Mouse (Mus musculus) erythroblast, embryonic 14.5 days (primary cell): ENCODE data around the gene Cdc42bpa. TPM values are rescaled to one million over a fixed set of nuclear protein-coding genes. Genes with fewer than 3 reads are reported as not detected.

Experiments
- H3K27me3 ChIP-seq: 2 replicates; pipeline ENCODE4 v1.6.1; 2012; ENCODE audit warnings: inconsistent platforms; ENCODE audit not compliant: control insufficient read depth
- H3K36me3 ChIP-seq: 2 replicates; pipeline ENCODE4 v1.6.1; 2012; ENCODE audit warnings: mild to moderate bottlenecking, inconsistent platforms; ENCODE audit not compliant: control insufficient read depth
- H3K4me1 ChIP-seq: 2 replicates; pipeline ENCODE4 v1.6.1; 2012; ENCODE audit warnings: inconsistent platforms; ENCODE audit not compliant: control insufficient read depth
- H3K4me3 ChIP-seq: replicated peaks from 2 replicates; pipeline ENCODE3; 2012; ENCODE audit warnings: moderate library complexity, mild to moderate bottlenecking, inconsistent platforms
- H3K9me3 ChIP-seq: 2 replicates; pipeline ENCODE4 v1.6.1; 2012; ENCODE audit warnings: low read length, inconsistent platforms, mixed read lengths; ENCODE audit not compliant: control insufficient read depth
- GATA1 ChIP-seq: IDR thresholded peaks from 2 replicates; pipeline ENCODE4 v1.6.1; 2012; ENCODE audit warnings: low read length, inconsistent platforms, mixed read lengths
- TAL1 ChIP-seq: IDR thresholded peaks from 3 replicates; pipeline ENCODE4 v1.6.1; 2012; ENCODE audit warnings: low read length, inconsistent platforms, mixed read lengths
- polyA plus RNA-seq: library from polyadenylated mRNA; stranded (reverse); fragments of >175 nt; gene quantifications from 2 replicates; pipeline ENCODE4 v1.2.3, GENCODE M21; 2012

Cdc42bpa gene
- polyA plus RNA-seq, 1 experiment: 2.3 TPM

GRCm38 (mm10) chr1:180186371-180186770 lies 226.1 kb downstream of the Cdc42bpa start:
- no peak for TF ChIP-seq TAL1
- TF ChIP-seq GATA1: no peak
- H3K4me1 ChIP-seq: peaks cover 19% of the 10 kb centered on the region

GRCm38 (mm10) chr1:180188951-180189350 lies 228.7 kb downstream of the Cdc42bpa start:
- Histone ChIP-seq H3K9me3 (no peaks in the 10 kb centered on the region), H3K36me3 (no peaks in the 10 kb centered on the region), H3K4me3 (no peak overlapping the region), H3K27me3 (peaks cover 4% of the 10 kb centered on the region; the same call in 1 of the 2 replicates), H3K4me1 (peaks cover 16% of the 10 kb centered on the region)
- TF ChIP-seq TAL1 (no peak), GATA1 (no peak)

More at GRCm38 (mm10) chr1:180186371-180186770, 226.1 kb downstream of the Cdc42bpa start:
- no peaks in the 10 kb centered on the region for H3K36me3 ChIP-seq
- H3K27me3 ChIP-seq: no peaks in the 10 kb centered on the region
- no peaks in the 10 kb centered on the region for H3K9me3 ChIP-seq
- no peak overlapping the region for H3K4me3 ChIP-seq

GRCm38 (mm10) chr1:180191112-180191511 lies 230.8 kb downstream of the Cdc42bpa start:
- no peak overlapping the region for H3K4me3 ChIP-seq

GRCm38 (mm10) chr1:180191651-180192220 lies 231.5 kb downstream of the Cdc42bpa start:
- Histone ChIP-seq H3K36me3 (no peaks in the 10 kb centered on the region), H3K4me1 (peaks cover 29% of the 10 kb centered on the region), H3K9me3 (no peaks in the 10 kb centered on the region), H3K4me3 (no peak overlapping the region), H3K27me3 (peaks cover 10% of the 10 kb centered on the region)
- TF ChIP-seq TAL1: no peak
- no peak for TF ChIP-seq GATA1

More at GRCm38 (mm10) chr1:180191112-180191511, 230.8 kb downstream of the Cdc42bpa start:
- no peak for TF ChIP-seq GATA1
- no peak for TF ChIP-seq TAL1
- no peaks in the 10 kb centered on the region for H3K36me3 ChIP-seq
- H3K27me3 ChIP-seq: peaks cover 10% of the 10 kb centered on the region
- peaks cover 24% of the 10 kb centered on the region for H3K4me1 ChIP-seq
- H3K9me3 ChIP-seq: no peaks in the 10 kb centered on the region

GRCm38 (mm10) chr1:180192866-180193265 lies 232.6 kb downstream of the Cdc42bpa start:
- Histone ChIP-seq H3K27me3 (peaks cover 10% of the 10 kb centered on the region), H3K36me3 (no peaks in the 10 kb centered on the region), H3K9me3 (no peaks in the 10 kb centered on the region), H3K4me1 (peaks cover 29% of the 10 kb centered on the region), H3K4me3 (no peak overlapping the region)
- TF ChIP-seq GATA1 (no peak), TAL1 (no peak)

- Histone ChIP-seq H3K36me3 (no peaks in the 10 kb centered on the region), H3K4me1 (peaks cover 29% of the 10 kb centered on the region), H3K4me3 (no peak overlapping the region), H3K27me3 (peaks cover 10% of the 10 kb centered on the region), H3K9me3 (no peaks in the 10 kb centered on the region)
- TF ChIP-seq TAL1 (no peak), GATA1 (no peak)
These were observed 233.2 kb downstream of the Cdc42bpa start for GRCm38 (mm10) chr1:180193391-180193935.

- no peak for TF ChIP-seq TAL1
- no peak for TF ChIP-seq GATA1
These were observed 233.8 kb downstream of the Cdc42bpa start for GRCm38 (mm10) chr1:180194048-180194447.

GRCm38 (mm10) chr1:180194781-180195471 lies 234.7 kb downstream of the Cdc42bpa start:
- TF ChIP-seq TAL1 (no peak), GATA1 (no peak)
- Histone ChIP-seq H3K9me3 (no peaks in the 10 kb centered on the region), H3K27me3 (peaks cover 10% of the 10 kb centered on the region), H3K4me1 (peaks cover 29% of the 10 kb centered on the region), H3K4me3 (peak overlapping the region; percentile 78), H3K36me3 (no peaks in the 10 kb centered on the region)

More at GRCm38 (mm10) chr1:180194048-180194447, 233.8 kb downstream of the Cdc42bpa start:
- Histone ChIP-seq H3K36me3 (no peaks in the 10 kb centered on the region), H3K27me3 (peaks cover 10% of the 10 kb centered on the region), H3K4me3 (no peak overlapping the region), H3K9me3 (no peaks in the 10 kb centered on the region), H3K4me1 (peaks cover 29% of the 10 kb centered on the region)

- Histone ChIP-seq H3K9me3 (no peaks in the 10 kb centered on the region), H3K36me3 (no peaks in the 10 kb centered on the region), H3K27me3 (peaks cover 10% of the 10 kb centered on the region), H3K4me1 (peaks cover 29% of the 10 kb centered on the region), H3K4me3 (peak overlapping the region; percentile 78)
- no peak; the same call in 1 of the 2 replicates for TF ChIP-seq GATA1
- TF ChIP-seq TAL1: no peak
These were observed 235.6 kb downstream of the Cdc42bpa start for GRCm38 (mm10) chr1:180195703-180196381.
